Comparison of ENCODE assay signal across 16 mouse cellular contexts in the genomic region with DNA sequence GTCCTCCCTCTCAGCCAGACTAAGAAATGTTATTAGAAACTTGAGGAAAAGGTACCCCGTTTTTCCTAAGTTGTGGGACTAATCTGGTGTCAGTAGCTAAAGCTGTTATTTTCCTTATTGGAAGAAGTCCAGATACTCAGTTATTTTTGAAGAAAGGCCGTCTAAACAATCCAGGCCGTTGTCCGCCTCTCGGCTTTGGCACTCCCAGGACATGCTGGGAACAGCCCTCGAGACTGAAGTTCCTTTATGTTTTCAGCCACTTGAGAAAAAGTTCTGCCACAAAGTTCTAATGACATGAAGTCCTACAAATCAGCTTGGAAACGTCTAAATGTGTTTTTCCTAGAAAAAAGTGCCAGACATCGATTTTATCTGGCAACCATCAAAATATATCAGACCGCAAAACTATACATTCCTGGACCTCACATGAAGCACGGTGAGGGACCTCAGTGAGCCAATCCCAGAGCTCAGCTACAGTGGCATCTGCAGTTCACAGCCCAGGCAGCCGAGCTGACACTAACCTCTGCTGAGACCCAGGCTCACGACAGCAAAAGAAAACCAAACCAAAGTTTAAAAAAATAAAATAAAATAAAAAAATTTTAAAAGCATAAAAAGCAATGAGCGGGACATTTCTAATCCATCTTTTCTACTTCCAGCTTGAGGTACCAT. TPM values are rescaled to one million over a fixed set of nuclear protein-coding genes. Genes with fewer than 3 reads are reported as not detected.
DNase-seq lines count a peak whose midpoint lies in the region; ATAC-seq and TF ChIP-seq lines count a peak whose summit lies in the region.
"Had no signal": no experiment of that assay in that cellular context is flagged by ENCODE, and none has a peak within 500 bp of the region (broad histone marks: within the 10 kb centered on the region; RNA-seq: fewer than 3 reads in every experiment).

No protein-coding gene starts in this region.

- no peak overlapping the region for H3K4me2 ChIP-seq in hindbrain, postnatal 0 days (ENCODE audit: low read depth, low read length)
- H3K4me2 ChIP-seq in hindbrain, embryonic 14.5 days (replicated peaks): no peak overlapping the region
- H3K4me2 ChIP-seq in neural tube, embryonic 13.5 days: 0 out of 2 replicates have a peak overlapping the region, but pooled peaks have one; percentile 62
- no peak overlapping the region for H3K4me2 ChIP-seq in neural tube, embryonic 15.5 days
- no peak overlapping the region for H3K4me2 ChIP-seq in stomach, postnatal 0 days (replicated peaks; ENCODE audit: low read depth)
- H3K4me2 ChIP-seq: liver, embryonic 13.5 days had no signal

- H3K9me3 ChIP-seq in hindbrain, postnatal 0 days (ENCODE audit: low read length): no peaks in the 10 kb centered on the region
- H3K9me3 ChIP-seq in hindbrain, embryonic 14.5 days (ENCODE audit: control insufficient read depth, low read length): no peaks in the 10 kb centered on the region
- no peaks in the 10 kb centered on the region for H3K9me3 ChIP-seq in neural tube, embryonic 13.5 days
- no peaks in the 10 kb centered on the region for H3K9me3 ChIP-seq in neural tube, embryonic 15.5 days (replicated peaks)
- H3K9me3 ChIP-seq in stomach, postnatal 0 days (ENCODE audit: control insufficient read depth, low read length): no peaks in the 10 kb centered on the region
- H3K9me3 ChIP-seq: hindbrain, embryonic 12.5 days; liver, embryonic 13.5 days; megakaryocyte, embryonic 14.5 days had no signal

- DNase-seq in gastrocnemius, adult 2 months: no peak
- DNase-seq in gastrocnemius, adult 18-20 months (ENCODE audit: low spot score): no peak
- peak; percentile 47 for DNase-seq in hindbrain, postnatal 0 days (ENCODE audit: low spot score)
- no peak for DNase-seq in hindbrain, embryonic 14.5 days (ENCODE audit: low spot score)
- DNase-seq in stomach, postnatal 0 days (ENCODE audit: low spot score): no peak
- DNase-seq in spleen, postnatal 10 days (ENCODE audit: low spot score in 2 of 2): no peak
- DNase-seq: cerebellum, postnatal 25 days; kidney, adult 8-10 months; liver, embryonic 13.5 days; right cerebral cortex, postnatal 14 days had no signal

- intact Hi-C loops in gastrocnemius, adult 2 months (cut with DNase I): loop anchor here (2.0 to 5.0 kb wide), 2 partner anchors 15 to 133 kb away; no protein-coding TSS in a partner anchor

- H3K4me3 ChIP-seq in gastrocnemius, adult 2 months: no peak overlapping the region
- no peak overlapping the region for H3K4me3 ChIP-seq in hindbrain, postnatal 0 days (ENCODE audit: low read length)
- H3K4me3 ChIP-seq in hindbrain, embryonic 14.5 days (replicated peaks; ENCODE audit: low read length): no peak overlapping the region
- H3K4me3 ChIP-seq in neural tube, embryonic 13.5 days: no peak overlapping the region
- H3K4me3 ChIP-seq in neural tube, embryonic 15.5 days (replicated peaks): no peak overlapping the region
- H3K4me3 ChIP-seq in stomach, postnatal 0 days (ENCODE audit: low read depth, low read length): no peak overlapping the region
- H3K4me3 ChIP-seq: hindbrain, embryonic 12.5 days; liver, embryonic 13.5 days; megakaryocyte, embryonic 14.5 days; myocyte had no signal

- H3K4me1 ChIP-seq in hindbrain, postnatal 0 days (ENCODE audit: insufficient read depth, low read length): peaks cover 9% of the 10 kb centered on the region; the same call in 1 of the 2 replicates
- H3K4me1 ChIP-seq in hindbrain, embryonic 14.5 days (replicated peaks; ENCODE audit: control insufficient read depth, insufficient read depth, low read length): peaks cover 6% of the 10 kb centered on the region; the same call in 1 of the 2 replicates
- peaks cover 44% of the 10 kb centered on the region for H3K4me1 ChIP-seq in neural tube, embryonic 13.5 days (replicated peaks)
- peaks cover 23% of the 10 kb centered on the region for H3K4me1 ChIP-seq in neural tube, embryonic 15.5 days
- peaks cover 6% of the 10 kb centered on the region; the same call in 1 of the 2 replicates for H3K4me1 ChIP-seq in stomach, postnatal 0 days (replicated peaks; ENCODE audit: control insufficient read depth, insufficient read depth)
- H3K4me1 ChIP-seq: liver, embryonic 13.5 days had no signal

- TF ChIP-seq EP300 in stomach, postnatal 0 days (optimal IDR thresholded peaks at IDR 0.05): no peak

- no peak for TF ChIP-seq CTCF in gastrocnemius, adult 2 months (IDR thresholded peaks at IDR 0.05)
- TF ChIP-seq CTCF in hindbrain, postnatal 0 days (IDR thresholded peaks at IDR 0.05; ENCODE audit: low read depth): no peak
- TF ChIP-seq CTCF in stomach, postnatal 0 days (IDR thresholded peaks at IDR 0.05; ENCODE audit: low read depth): no peak

- no peak for ATAC-seq in hindbrain, postnatal 0 days
- no peak for ATAC-seq in hindbrain, embryonic 14.5 days (ENCODE audit: low FRiP score)
- ATAC-seq in neural tube, embryonic 13.5 days (ENCODE audit: low read depth): no peak
- ATAC-seq in neural tube, embryonic 15.5 days (ENCODE audit: low FRiP score): no peak
- ATAC-seq in stomach, postnatal 0 days (ENCODE audit: low FRiP score, low TSS enrichment): no peak; the same call in 1 of the 2 replicates
- ATAC-seq: activated CD4-positive, CD25-positive, alpha-beta regulatory T cell, adult 4 months had no signal

- no peak overlapping the region for H3K9ac ChIP-seq in hindbrain, postnatal 0 days (replicated peaks; ENCODE audit: low read length)
- no peak overlapping the region for H3K9ac ChIP-seq in hindbrain, embryonic 14.5 days
- no peak overlapping the region for H3K9ac ChIP-seq in neural tube, embryonic 13.5 days
- no peak overlapping the region for H3K9ac ChIP-seq in neural tube, embryonic 15.5 days (replicated peaks)
- no peak overlapping the region for H3K9ac ChIP-seq in stomach, postnatal 0 days (ENCODE audit: low read length)
- H3K9ac ChIP-seq: hindbrain, embryonic 12.5 days; liver, embryonic 13.5 days had no signal

- peak overlapping the region; percentile 87 for H3K27ac ChIP-seq in gastrocnemius, adult 2 months
- H3K27ac ChIP-seq in hindbrain, postnatal 0 days: 0 out of 2 replicates have a peak overlapping the region, but pooled peaks have one; percentile 32
- H3K27ac ChIP-seq in hindbrain, embryonic 14.5 days: no peak overlapping the region; the same call in 1 of the 2 replicates
- peak overlapping the region; percentile 25 for H3K27ac ChIP-seq in neural tube, embryonic 13.5 days (replicated peaks)
- H3K27ac ChIP-seq in neural tube, embryonic 15.5 days (replicated peaks): no peak overlapping the region
- peak overlapping the region; percentile 5; the same call in 1 of the 2 replicates for H3K27ac ChIP-seq in stomach, postnatal 0 days (replicated peaks)
- H3K27ac ChIP-seq: hindbrain, embryonic 12.5 days; liver, embryonic 13.5 days had no signal

- WGBS in hindbrain, postnatal 0 days: 39% methylated on average over 13 of the region's 13 CpGs
- 54% methylated on average over 13 of the region's 13 CpGs for WGBS in hindbrain, embryonic 14.5 days
- 48% methylated on average over 13 of the region's 13 CpGs for WGBS in neural tube, embryonic 13.5 days
- 59% methylated on average over 13 of the region's 13 CpGs for WGBS in neural tube, embryonic 15.5 days
- 32% methylated on average over 13 of the region's 13 CpGs for WGBS in stomach, postnatal 0 days

- no peaks in the 10 kb centered on the region for H3K36me3 ChIP-seq in hindbrain, postnatal 0 days (ENCODE audit: insufficient read depth, low read length)
- no peaks in the 10 kb centered on the region; the same call in 1 of the 2 replicates for H3K36me3 ChIP-seq in hindbrain, embryonic 14.5 days (replicated peaks; ENCODE audit: control insufficient read depth, insufficient read depth)
- 0 out of 2 replicates have a peak, but pooled peaks cover 7% of the 10 kb centered on the region for H3K36me3 ChIP-seq in neural tube, embryonic 13.5 days
- no peaks in the 10 kb centered on the region for H3K36me3 ChIP-seq in neural tube, embryonic 15.5 days
- H3K36me3 ChIP-seq in stomach, postnatal 0 days (ENCODE audit: control insufficient read depth, insufficient read depth, low read length): no peaks in the 10 kb centered on the region
- H3K36me3 ChIP-seq: hindbrain, embryonic 12.5 days; liver, embryonic 13.5 days had no signal

- H3K27me3 ChIP-seq in hindbrain, postnatal 0 days (ENCODE audit: insufficient read depth, low read length): no peaks in the 10 kb centered on the region
- H3K27me3 ChIP-seq in hindbrain, embryonic 14.5 days (ENCODE audit: control insufficient read depth, insufficient read depth, low read length): no peaks in the 10 kb centered on the region
- H3K27me3 ChIP-seq in neural tube, embryonic 13.5 days: no peaks in the 10 kb centered on the region
- H3K27me3 ChIP-seq in neural tube, embryonic 15.5 days (replicated peaks): no peaks in the 10 kb centered on the region
- no peaks in the 10 kb centered on the region for H3K27me3 ChIP-seq in stomach, postnatal 0 days (ENCODE audit: control insufficient read depth, insufficient read depth, low read length)
- H3K27me3 ChIP-seq: hindbrain, embryonic 12.5 days had no signal

RNA-seq across cellular contexts. Expression of a gene that starts 17.2 kb away (rescaled TPM):
- 10 to 100 TPM; 18.0 to 26.9 TPM for total RNA-seq in gastrocnemius, adult 2 months (2021)
- 10 to 100 TPM in 1 of 2 experiments, 1 to 10 TPM in 1; 7.7 to 14.0 TPM for total RNA-seq in gastrocnemius, adult 18-20 months (2021)
- total RNA-seq in hindbrain, postnatal 0 days (2014; rRNA removed): 51.7 and 57.0 TPM in 2 replicates
- 112 and 122 TPM in 2 replicates for polyA plus RNA-seq in hindbrain, postnatal 0 days (2015; fragmentation: Nextera tagmentation; extraction: Ambion mirVana)
- 133 and 138 TPM in 2 replicates for polyA plus RNA-seq in hindbrain, embryonic 14.5 days (2014; fragmentation: Nextera tagmentation; extraction: Ambion mirVana)
- polyA plus RNA-seq in neural tube, embryonic 13.5 days (2015; fragmentation: Nextera tagmentation; extraction: Ambion mirVana): 139 and 155 TPM in 2 replicates
- polyA plus RNA-seq in neural tube, embryonic 15.5 days (2015; fragmentation: Nextera tagmentation; extraction: Ambion mirVana): 106 and 126 TPM in 2 replicates
- polyA plus RNA-seq in stomach, postnatal 0 days (2015; fragmentation: Nextera tagmentation; extraction: Ambion mirVana): 90.4 and 92.3 TPM in 2 replicates

Comparison
In these comparisons a context has a peak if more than half of its experiments do, and no peak if none do; other contexts are left out.
1. H3K27ac ChIP-seq: peak in gastrocnemius, adult 2 months (single experiment), hindbrain, postnatal 0 days (single experiment), neural tube, embryonic 13.5 days (single experiment) and stomach, postnatal 0 days (single experiment); none in hindbrain, embryonic 14.5 days (single experiment) and neural tube, embryonic 15.5 days (single experiment).